Mouse (Mus musculus) liver, embryonic 11.5 days (tissue): Measurements from ENCODE around the gene Sox5. TPM values are rescaled to one million over a fixed set of nuclear protein-coding genes. Genes with fewer than 3 reads are reported as not detected.
"Not testable (repeated sequence)": the region's sequence is repeated elsewhere in the genome, so short reads cannot be mapped to it uniquely, and the experiment has no call there.

ENCODE experiments used
- ATAC-seq: fragments of 200-750 bp; cut with Nextera tagmentation; replicated peaks from 2 replicates; pipeline ENCODE4 v1.8.0; 2017; ENCODE audit warnings: moderate number of reproducible peaks, mild to moderate bottlenecking, moderate TSS enrichment, moderate library complexity; ENCODE audit not compliant: low FRiP score
- DNase-seq: peaks from one replicate; pipeline ENCODE4 v3.0.0-alpha.2; 2017; ENCODE audit warnings: low spot score
- H3K27ac ChIP-seq: fragments of 300-500 bp; sonication (generic); 2 replicates; pipeline ENCODE4 v1.5.1; 2014; ENCODE audit warnings: mild to moderate bottlenecking, low read depth, low read length, control low read depth
- H3K27me3 ChIP-seq: fragments of 300-500 bp; sonication (generic); replicated peaks from 2 replicates; pipeline ENCODE4 v1.6.1; 2014; ENCODE audit warnings: low read length, mixed read lengths; ENCODE audit not compliant: control insufficient read depth, insufficient read depth
- H3K36me3 ChIP-seq: fragments of 300-500 bp; sonication (generic); 2 replicates; pipeline ENCODE4 v1.6.1; 2014; ENCODE audit warnings: mild to moderate bottlenecking, low read length, moderate library complexity, mixed read lengths; ENCODE audit not compliant: control insufficient read depth, insufficient read depth
- H3K4me1 ChIP-seq: fragments of 300-500 bp; sonication (generic); replicated peaks from 2 replicates; pipeline ENCODE4 v1.6.1; 2014; ENCODE audit warnings: low read length, mixed read lengths; ENCODE audit not compliant: control insufficient read depth, insufficient read depth
- H3K4me2 ChIP-seq: fragments of 300-500 bp; sonication (generic); 2 replicates; pipeline ENCODE4 v1.6.1; 2014; ENCODE audit warnings: mild to moderate bottlenecking, control low read depth, moderate library complexity
- H3K4me3 ChIP-seq: fragments of 300-500 bp; sonication (generic); 2 replicates; pipeline ENCODE4 v1.5.1; 2014; ENCODE audit warnings: low read depth, low read length, control low read depth
- H3K9ac ChIP-seq: fragments of 300-500 bp; sonication (generic); 2 replicates; pipeline ENCODE4 v1.6.1; 2014; ENCODE audit warnings: low read depth, low read length, control low read depth
- H3K9me3 ChIP-seq: fragments of 300-500 bp; sonication (generic); 2 replicates; pipeline ENCODE4 v1.6.1; 2016; ENCODE audit warnings: low read length, inconsistent platforms, mixed read lengths; ENCODE audit not compliant: control insufficient read depth
- WGBS: fragments of 180-500 bp; shearing (Covaris S2); extraction: QIAGEN DNeasy Blood & Tissue Kit; methylation state at CpG from one replicate; pipeline ENCODE4 v1.1.7; 2014; 5-methylcytosine and 5-hydroxymethylcytosine counted together
- polyA plus RNA-seq: library from polyadenylated mRNA; unstranded; fragments of >200 nt; fragmentation: Nextera tagmentation; extraction: Ambion mirVana; gene quantifications from 2 replicates; pipeline ENCODE4 v1.2.1, GENCODE M21; 2014

Gene Sox5
- polyA plus RNA-seq, 1 experiment from 2014 or later = 10.6 TPM

DNA sequence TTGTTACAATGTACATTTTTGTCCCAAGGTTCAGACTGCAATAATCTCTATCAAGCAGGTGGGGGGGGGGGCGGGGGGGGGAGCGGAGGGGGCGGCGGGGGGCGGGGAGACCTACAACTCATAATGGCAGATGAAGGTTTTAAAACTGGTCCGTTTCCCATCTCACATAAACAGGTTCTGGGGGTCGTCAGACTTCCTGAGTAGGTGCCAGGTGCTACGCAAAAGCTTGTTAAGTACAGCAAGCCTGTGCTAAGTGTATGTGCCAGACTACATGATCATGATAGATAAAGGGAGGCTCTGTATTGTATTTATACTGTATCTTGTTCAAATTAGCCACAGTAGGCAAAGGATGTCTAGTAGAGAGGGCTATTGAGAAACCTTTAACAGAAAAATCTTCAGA is 498.6 kb downstream of the Sox5 start:
- Histone ChIP-seq H3K4me2 (no peak overlapping the region), H3K9ac (no peak overlapping the region), H3K27me3 (no peaks in the 10 kb centered on the region), H3K4me1 (no peaks in the 10 kb centered on the region), H3K27ac (no peak overlapping the region), H3K9me3 (no peaks in the 10 kb centered on the region), H3K36me3 (no peaks in the 10 kb centered on the region), H3K4me3 (no peak overlapping the region)
- ATAC-seq (no peak), DNase-seq (no peak)
- WGBS = 54% methylated on average over 8 of the region's 8 CpGs

GRCm38 (mm10) chr6:144282756-144283155 is 499.0 kb downstream of the Sox5 start:
- no peaks in the 10 kb centered on the region for H3K4me1 ChIP-seq
- DNase-seq (no peak), ATAC-seq (no peak)

DNA sequence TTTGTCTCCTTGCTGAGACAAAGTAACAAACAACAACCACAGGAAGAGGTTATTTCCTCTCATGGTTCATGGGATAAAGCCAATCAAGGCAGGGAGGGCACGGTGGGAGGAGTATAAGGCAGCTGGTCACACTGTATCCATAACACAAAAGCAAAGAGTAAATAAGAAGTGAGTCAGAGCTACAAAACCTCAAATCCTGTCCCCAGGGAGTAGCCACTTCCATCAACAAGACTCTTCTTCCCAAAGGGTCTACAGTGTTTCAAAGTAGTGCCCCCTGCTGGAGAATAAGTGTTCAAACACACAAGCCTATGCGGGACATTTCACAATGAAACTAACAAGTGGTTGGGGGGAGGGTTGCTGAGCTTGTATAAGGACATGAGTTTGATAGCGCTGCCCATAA is 500.1 kb downstream of the Sox5 start:
- Histone ChIP-seq H3K4me1 (no peaks in the 10 kb centered on the region), H3K9me3 (no peaks in the 10 kb centered on the region), H3K4me2 (no peak overlapping the region), H3K9ac (no peak overlapping the region), H3K27me3 (no peaks in the 10 kb centered on the region), H3K4me3 (no peak overlapping the region), H3K27ac (no peak overlapping the region), H3K36me3 (no peaks in the 10 kb centered on the region)
- 82% methylated on average over 3 of the region's 3 CpGs for WGBS
- no peak for DNase-seq
- no peak for ATAC-seq

More at GRCm38 (mm10) chr6:144282756-144283155, 499.0 kb downstream of the Sox5 start:
- Histone ChIP-seq H3K27me3 (no peaks in the 10 kb centered on the region), H3K9me3 (no peaks in the 10 kb centered on the region), H3K4me3 (no peak overlapping the region), H3K4me2 (no peak overlapping the region), H3K27ac (no peak overlapping the region), H3K36me3 (no peaks in the 10 kb centered on the region), H3K9ac (no peak overlapping the region)
- WGBS = 71% methylated on average over 12 of the region's 12 CpGs

- no peak for DNase-seq
- H3K9me3 ChIP-seq = no peaks in the 10 kb centered on the region
- no peak overlapping the region for H3K4me3 ChIP-seq
- no peak for ATAC-seq
- no peaks in the 10 kb centered on the region for H3K36me3 ChIP-seq
- no peak overlapping the region for H3K27ac ChIP-seq
- H3K9ac ChIP-seq = no peak overlapping the region
- no peaks in the 10 kb centered on the region for H3K27me3 ChIP-seq
- 74% methylated on average over 13 of the region's 13 CpGs for WGBS
- H3K4me2 ChIP-seq = no peak overlapping the region
- no peaks in the 10 kb centered on the region for H3K4me1 ChIP-seq
These were observed 503.2 kb downstream of the Sox5 start for GRCm38 (mm10) chr6:144278505-144279053.

GRCm38 (mm10) chr6:144273425-144273824 is 508.4 kb downstream of the Sox5 start:
- WGBS = 59% methylated on average over 4 of the region's 4 CpGs
- H3K27me3 ChIP-seq, H3K9ac ChIP-seq, ATAC-seq, DNase-seq, H3K36me3 ChIP-seq, H3K4me1 ChIP-seq, H3K4me3 ChIP-seq, H3K27ac ChIP-seq, H3K9me3 ChIP-seq, H3K4me2 ChIP-seq: not testable (repeated sequence)

- Histone ChIP-seq H3K9ac (no peak overlapping the region), H3K27me3 (no peaks in the 10 kb centered on the region), H3K4me3 (no peak overlapping the region), H3K4me2 (no peak overlapping the region), H3K36me3 (no peaks in the 10 kb centered on the region), H3K27ac (no peak overlapping the region), H3K4me1 (no peaks in the 10 kb centered on the region), H3K9me3 (no peaks in the 10 kb centered on the region)
- DNase-seq = no peak
- 73% methylated on average over 2 of the region's 2 CpGs for WGBS
- no peak for ATAC-seq
These were observed 510.5 kb downstream of the Sox5 start for GRCm38 (mm10) chr6:144271326-144271725.

DNA sequence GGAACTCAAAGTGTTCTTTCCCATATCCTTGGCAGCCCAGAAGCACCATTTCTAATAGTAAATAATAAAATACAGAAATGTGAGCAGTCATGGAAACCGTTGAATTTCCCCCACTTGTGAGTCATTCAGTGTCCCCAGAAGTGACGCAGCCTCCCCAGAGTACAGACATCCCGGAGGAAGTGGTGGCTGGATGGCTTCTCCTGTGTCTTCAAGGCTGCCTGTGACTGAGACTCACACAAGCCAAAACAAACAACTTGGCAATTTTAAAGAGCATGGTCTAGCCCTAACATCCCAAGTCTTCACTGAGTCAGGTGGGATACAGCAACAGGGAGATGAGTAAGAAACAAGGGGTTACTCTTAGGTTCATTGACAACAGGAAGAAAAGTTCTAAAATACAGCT is 511.5 kb downstream of the Sox5 start:
- 76% methylated on average over 3 of the region's 3 CpGs for WGBS
- no peak for DNase-seq
- no peaks in the 10 kb centered on the region; the same call in 1 of the 2 replicates for H3K4me1 ChIP-seq

DNA sequence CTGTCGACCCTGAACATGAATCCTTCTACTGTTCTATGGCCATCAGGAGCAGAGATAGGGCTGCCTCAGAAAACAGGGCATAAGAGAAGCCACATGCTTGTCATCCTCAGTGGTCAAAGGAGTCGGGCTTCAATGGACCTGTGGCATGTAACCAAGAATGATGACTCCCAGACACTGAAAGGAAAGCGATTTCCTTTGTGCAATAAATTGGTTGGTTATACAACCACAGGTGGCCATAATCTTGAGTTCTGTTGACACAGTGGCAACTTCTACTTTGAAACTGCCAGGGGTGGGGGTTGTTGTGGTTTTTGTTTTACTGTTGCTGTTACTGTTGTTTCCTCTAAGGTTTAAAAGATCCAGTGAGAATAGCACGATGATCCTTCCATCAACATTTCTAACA is 512.1 kb downstream of the Sox5 start:
- no peak for ATAC-seq
- 74% methylated on average over 4 of the region's 4 CpGs for WGBS
- no peak overlapping the region for H3K4me3 ChIP-seq
- no peak overlapping the region for H3K27ac ChIP-seq
- no peaks in the 10 kb centered on the region for H3K27me3 ChIP-seq
- H3K9me3 ChIP-seq = no peaks in the 10 kb centered on the region
- H3K36me3 ChIP-seq = no peaks in the 10 kb centered on the region
- no peak for DNase-seq
- H3K4me1 ChIP-seq = no peaks in the 10 kb centered on the region; the same call in 1 of the 2 replicates
- no peak overlapping the region for H3K9ac ChIP-seq
- H3K4me2 ChIP-seq = no peak overlapping the region

More for the DNA sequence above, 511.5 kb downstream of the Sox5 start:
- no peak overlapping the region for H3K27ac ChIP-seq
- ATAC-seq = no peak
- no peaks in the 10 kb centered on the region for H3K9me3 ChIP-seq
- no peak overlapping the region for H3K4me3 ChIP-seq
- no peaks in the 10 kb centered on the region for H3K36me3 ChIP-seq
- H3K9ac ChIP-seq = no peak overlapping the region
- H3K27me3 ChIP-seq = no peaks in the 10 kb centered on the region
- no peak overlapping the region for H3K4me2 ChIP-seq

DNA sequence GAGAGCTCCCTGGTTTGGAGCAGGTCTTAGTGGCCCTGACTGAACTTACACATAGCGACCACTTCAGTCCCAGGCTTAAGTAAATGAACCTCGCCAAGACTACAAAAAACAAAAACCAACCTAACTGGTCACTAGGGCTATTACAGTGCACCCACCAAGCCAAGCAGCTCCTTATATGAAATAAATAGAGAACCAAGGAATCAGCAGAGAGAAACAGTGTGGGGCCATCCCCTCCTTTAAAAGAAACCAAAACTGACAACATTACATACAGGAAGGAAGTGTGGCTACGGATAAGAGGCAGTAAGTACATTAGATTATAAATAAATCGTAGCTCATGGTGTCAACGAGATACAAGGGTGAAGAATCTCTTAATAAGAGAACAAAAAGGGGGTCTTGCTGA is 516.0 kb downstream of the Sox5 start:
- Histone ChIP-seq H3K9ac (no peak overlapping the region), H3K36me3 (no peaks in the 10 kb centered on the region), H3K27me3 (no peaks in the 10 kb centered on the region), H3K27ac (no peak overlapping the region), H3K4me2 (no peak overlapping the region), H3K9me3 (no peaks in the 10 kb centered on the region), H3K4me1 (no peaks in the 10 kb centered on the region; the same call in 1 of the 2 replicates), H3K4me3 (no peak overlapping the region)
- no peak for DNase-seq
- ATAC-seq = no peak
- 49% methylated on average over 5 of the region's 5 CpGs for WGBS
